Mouse (Mus musculus): Measurements from ENCODE around the gene Ago4. TPM values are rescaled to one million over a fixed set of nuclear protein-coding genes. Genes with fewer than 3 reads are reported as not detected.

The Ago4 gene
- total and polyA plus RNA-seq, 3 experiments, result 0.42 to 1.8 TPM; not detected in 1

GRCm38 (mm10) chr4:126526164-126526563, 7.1 kb downstream of the Ago4 start:
- no peak overlapping the region for H3K27ac ChIP-seq (ENCODE audit: control insufficient read depth, low read depth, low read length)

GRCm38 (mm10) chr4:126512308-126513066, 20.8 kb downstream of the Ago4 start:
- H3K9me3 ChIP-seq (replicated peaks; ENCODE audit: insufficient read depth, low read length), result no peaks in the 10 kb centered on the region
- no peaks in the 10 kb centered on the region; a peak in 1 of 4 replicates for H3K4me1 ChIP-seq (ENCODE audit: control insufficient read depth in 1 of 2, insufficient read depth in 2 of 2, low read length in 2 of 2)
- no peak for TF ChIP-seq HCFC1 (IDR thresholded peaks at IDR 0.05; ENCODE audit: low read depth, low read length)
- DNase-seq (ENCODE audit: low read depth, low spot score), result no peak
- no peaks in the 10 kb centered on the region for H3K36me3 ChIP-seq (ENCODE audit: control insufficient read depth in 1 of 2, insufficient read depth in 2 of 2, low read length in 2 of 2)
- H3K9ac ChIP-seq (ENCODE audit: control insufficient read depth, low read depth, low read length, poor library complexity, severe bottlenecking), result no peak overlapping the region
- H3K79me2 ChIP-seq (ENCODE audit: control insufficient read depth, insufficient read depth, low read length, poor library complexity), result no peaks in the 10 kb centered on the region
- no peaks in the 10 kb centered on the region for H3K27me3 ChIP-seq (ENCODE audit: control insufficient read depth in 1 of 2, insufficient read depth in 2 of 2, low read length in 2 of 2)
- no peak overlapping the region for H3K4me3 ChIP-seq (ENCODE audit: control insufficient read depth in 1 of 2, insufficient read depth in 1 of 2, low read depth in 2 of 2, low read length in 2 of 2)
- no peak overlapping the region for H3K27ac ChIP-seq (ENCODE audit: control insufficient read depth, low read depth, low read length)

More at GRCm38 (mm10) chr4:126526164-126526563, 7.1 kb downstream of the Ago4 start:
- H3K27me3 ChIP-seq (ENCODE audit: control insufficient read depth in 1 of 2, insufficient read depth in 2 of 2, low read length in 2 of 2), result peaks cover 0 to 2% of the 10 kb centered on the region in 2 experiments; a peak in 1 of 4 replicates
- H3K36me3 ChIP-seq (ENCODE audit: control insufficient read depth in 1 of 2, insufficient read depth in 2 of 2, low read length in 2 of 2), result no peaks in the 10 kb centered on the region
- no peaks in the 10 kb centered on the region for H3K4me1 ChIP-seq (ENCODE audit: control insufficient read depth in 1 of 2, insufficient read depth in 2 of 2, low read length in 2 of 2)
- H3K4me3 ChIP-seq (ENCODE audit: control insufficient read depth in 1 of 2, insufficient read depth in 1 of 2, low read depth in 2 of 2, low read length in 2 of 2), result no peak overlapping the region
- no peaks in the 10 kb centered on the region for H3K9me3 ChIP-seq (replicated peaks; ENCODE audit: insufficient read depth, low read length)
- H3K9ac ChIP-seq (ENCODE audit: control insufficient read depth, low read depth, low read length, poor library complexity, severe bottlenecking), result no peak overlapping the region
- no peaks in the 10 kb centered on the region for H3K79me2 ChIP-seq (ENCODE audit: control insufficient read depth, insufficient read depth, low read length, poor library complexity)
- no peak for TF ChIP-seq TCF12 (IDR thresholded peaks at IDR 0.05; ENCODE audit: low read depth, low read length)
- no peak for TF ChIP-seq BHLHE40 (IDR thresholded peaks at IDR 0.05; ENCODE audit: borderline replicate concordance, low read depth, low read length)
- TF ChIP-seq POLR2AphosphoS2 (IDR thresholded peaks at IDR 0.05; ENCODE audit: low read length), result no peak
- TF ChIP-seq HCFC1 (IDR thresholded peaks at IDR 0.05; ENCODE audit: low read depth, low read length), result no peak
- no peak for TF ChIP-seq ETS1 (IDR thresholded peaks at IDR 0.05; ENCODE audit: low read depth, low read length)
- no peak for TF ChIP-seq JUND (IDR thresholded peaks at IDR 0.05; ENCODE audit: low read depth, low read length)
- TF ChIP-seq MYC (IDR thresholded peaks at IDR 0.05; ENCODE audit: low read depth, low read length), result no peak
- no peak for TF ChIP-seq CHD1 (IDR thresholded peaks at IDR 0.05; ENCODE audit: low read depth, low read length)
- no peak for TF ChIP-seq KAT2A (conservative IDR thresholded peaks at IDR 0.05; ENCODE audit: low read depth, low read length)
- no peak for TF ChIP-seq MYB (IDR thresholded peaks at IDR 0.05; ENCODE audit: low read depth, low read length)
- TF ChIP-seq USF2 (IDR thresholded peaks at IDR 0.05; ENCODE audit: borderline replicate concordance in 1 of 2, insufficient read depth in 1 of 2, low read depth in 1 of 2, low read length in 2 of 2), result no peak
- TF ChIP-seq NRF1 (IDR thresholded peaks at IDR 0.05; ENCODE audit: insufficient read depth, low read depth, low read length, poor library complexity, severe bottlenecking), result no peak
- TF ChIP-seq GATA1 (IDR thresholded peaks at IDR 0.05; ENCODE audit: low read depth, low read length), result no peak
- TF ChIP-seq RAD21 (IDR thresholded peaks at IDR 0.05; ENCODE audit: low read depth, low read length), result no peak
- no peak for TF ChIP-seq E2F4 (IDR thresholded peaks at IDR 0.05; ENCODE audit: borderline replicate concordance, low read depth, low read length)
- no peak for TF ChIP-seq ELF1 (IDR thresholded peaks at IDR 0.05; ENCODE audit: low read depth, low read length)
- no peak for TF ChIP-seq RCOR1 (IDR thresholded peaks at IDR 0.05; ENCODE audit: low read depth, low read length)
- DNase-seq (ENCODE audit: low read depth, low spot score), result no peak
